Mouse (Mus musculus) cerebral cortex, adult 2 months (tissue): Measurements from ENCODE around the gene Myf5.

Source experiments
- WGBS: fragments of 180-500 bp; shearing (Covaris S2); methylation state at CpG from one replicate; pipeline ENCODE4 v1.1.7; 2018; 5-methylcytosine and 5-hydroxymethylcytosine counted together

Gene Myf5

DNA sequence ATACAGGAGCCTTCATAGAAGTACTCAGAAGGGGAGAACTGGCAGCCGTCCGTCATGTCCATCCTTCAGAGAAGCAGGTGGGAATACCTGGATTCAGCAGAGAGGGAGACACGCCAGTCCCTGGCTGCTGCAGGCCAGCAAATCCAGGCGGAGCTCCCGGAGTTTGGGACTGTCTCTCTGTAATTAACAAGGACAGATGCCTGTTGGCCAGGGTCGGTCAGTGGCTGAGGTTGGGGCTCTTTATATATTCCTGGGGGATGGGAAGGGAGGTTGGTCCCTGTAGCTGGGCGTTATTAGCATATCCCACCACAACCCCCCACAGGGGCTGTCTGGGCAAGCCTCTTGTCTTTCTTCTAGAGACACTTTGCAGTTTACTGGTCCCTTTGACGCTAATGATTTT, at the start of gene Myf5:
Gene Myf5 (minus strand): TSS at position 265 of the 400 bp plus-strand sequence.
- WGBS, result 84% methylated on average over 8 of the region's 8 CpGs

DNA sequence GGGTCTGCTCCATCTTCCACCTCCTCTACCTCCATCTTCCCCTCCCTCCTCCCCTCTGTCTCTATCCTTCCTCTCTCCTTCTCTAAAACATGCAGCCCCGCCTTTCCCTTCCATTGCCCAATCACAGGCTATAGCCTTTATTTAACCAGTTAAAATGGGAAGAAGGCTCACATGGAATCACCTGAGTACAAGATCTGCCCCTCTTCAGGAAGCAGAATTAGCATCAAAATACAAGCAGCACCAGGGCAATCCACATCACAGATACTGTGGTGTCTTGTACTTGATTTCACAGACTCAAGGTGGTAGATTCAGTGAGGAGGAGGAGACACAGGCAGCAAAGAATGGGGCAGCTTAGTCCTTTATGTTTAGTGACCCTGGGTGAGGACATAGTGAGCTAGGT, 42.8 kb upstream of the Myf5 start:
- 75% methylated on average over 1 of the region's 1 CpGs for WGBS

DNA sequence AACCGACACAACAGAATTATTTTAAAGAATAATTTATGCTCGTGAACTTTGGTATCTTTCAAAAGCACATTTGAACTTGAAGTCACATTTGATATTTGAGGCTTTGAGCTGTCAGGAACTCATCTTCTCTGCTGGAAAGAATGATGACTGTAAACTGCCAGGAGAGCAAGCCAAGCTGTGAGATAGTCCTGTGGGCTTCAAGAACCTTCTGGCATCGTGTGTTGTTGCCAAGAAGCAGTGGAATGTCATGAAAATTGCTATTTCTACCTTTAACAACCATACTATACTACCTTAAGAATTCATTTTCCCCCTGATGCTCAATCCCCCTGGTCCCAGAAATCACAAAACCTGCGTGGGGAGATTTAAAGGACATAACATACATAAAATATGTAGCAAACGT, 33.3 kb upstream of the Myf5 start:
- 71% methylated on average over 5 of the region's 5 CpGs for WGBS

DNA sequence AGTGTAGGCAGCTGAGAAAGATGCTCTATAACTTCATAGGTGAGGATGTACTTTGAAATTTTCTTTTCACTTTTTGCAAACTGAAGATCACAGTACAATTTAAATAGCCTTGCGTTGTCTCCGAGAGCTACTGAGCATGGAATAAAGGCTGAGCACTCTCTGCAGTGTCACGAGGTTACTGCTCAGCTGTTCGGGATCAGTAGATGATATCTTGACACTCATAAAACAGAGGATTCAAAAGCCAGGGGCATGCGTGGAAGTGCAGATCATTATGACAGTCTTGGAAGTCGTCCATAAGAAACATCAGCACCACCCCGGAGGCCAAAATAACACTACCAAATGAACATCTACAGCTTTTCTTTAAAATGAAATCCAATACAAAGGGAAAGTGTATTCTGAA, 30.7 kb upstream of the Myf5 start:
- WGBS, result 79% methylated on average over 7 of the region's 7 CpGs

DNA sequence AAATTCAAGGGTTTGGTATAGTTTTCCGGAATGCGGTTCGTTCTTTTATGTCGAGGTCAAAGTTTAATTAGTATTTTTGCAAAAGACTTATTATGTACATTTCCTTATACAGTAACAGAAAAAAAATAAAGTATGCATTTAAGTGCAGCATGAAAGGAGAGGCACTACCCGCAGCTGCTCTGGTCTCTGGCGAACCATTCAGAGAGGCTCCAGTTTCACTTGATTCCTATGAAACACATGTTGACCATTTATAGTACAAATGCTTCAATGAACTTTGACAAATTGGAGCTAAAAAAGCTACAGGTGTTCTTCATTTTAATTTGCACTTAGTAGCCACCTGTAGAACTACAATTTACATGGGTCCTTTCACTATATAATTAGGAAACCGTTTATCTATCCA, 28.8 kb upstream of the Myf5 start:
- WGBS, result 81% methylated on average over 7 of the region's 7 CpGs

DNA sequence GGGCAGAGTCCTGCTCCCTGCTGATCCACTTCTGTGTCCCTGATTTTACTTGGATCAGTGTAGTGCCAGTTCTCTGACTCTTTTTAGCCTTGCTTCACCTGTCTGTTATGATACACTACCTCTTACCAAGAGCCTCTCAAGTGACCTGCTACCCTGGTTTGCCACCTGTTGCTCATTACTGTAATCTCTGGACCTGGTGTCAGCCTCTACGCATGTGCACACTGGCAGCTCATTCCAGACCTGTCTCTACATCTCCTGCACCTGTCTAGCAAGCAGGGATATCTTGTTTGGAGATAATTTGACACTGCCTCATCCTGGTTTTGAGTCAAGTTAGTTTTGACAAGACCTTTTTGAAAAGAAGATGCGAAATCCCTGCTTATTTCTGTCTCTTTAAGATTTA, 20.5 kb upstream of the Myf5 start:
- WGBS, result 91% methylated on average over 2 of the region's 2 CpGs

DNA sequence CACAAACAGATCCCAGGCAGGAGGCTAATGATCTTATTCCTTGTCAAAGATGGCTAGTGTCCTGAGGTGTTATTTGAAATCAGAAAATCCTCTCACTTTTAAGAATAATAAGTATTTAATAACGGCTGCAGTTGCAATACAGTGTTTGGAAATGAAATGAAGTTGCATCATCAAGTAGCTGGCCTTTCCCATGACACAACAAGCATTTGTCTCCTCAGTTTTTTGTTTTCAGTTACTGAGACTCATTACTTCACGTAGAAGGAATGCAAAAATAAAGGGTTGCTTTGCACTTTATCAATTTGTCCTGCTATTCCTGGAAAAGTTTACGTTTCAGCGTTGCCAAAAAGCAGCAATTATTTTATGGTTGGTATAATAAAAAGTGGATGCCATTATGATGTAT, 17.5 kb upstream of the Myf5 start:
- WGBS, result 63% methylated on average over 4 of the region's 4 CpGs

DNA sequence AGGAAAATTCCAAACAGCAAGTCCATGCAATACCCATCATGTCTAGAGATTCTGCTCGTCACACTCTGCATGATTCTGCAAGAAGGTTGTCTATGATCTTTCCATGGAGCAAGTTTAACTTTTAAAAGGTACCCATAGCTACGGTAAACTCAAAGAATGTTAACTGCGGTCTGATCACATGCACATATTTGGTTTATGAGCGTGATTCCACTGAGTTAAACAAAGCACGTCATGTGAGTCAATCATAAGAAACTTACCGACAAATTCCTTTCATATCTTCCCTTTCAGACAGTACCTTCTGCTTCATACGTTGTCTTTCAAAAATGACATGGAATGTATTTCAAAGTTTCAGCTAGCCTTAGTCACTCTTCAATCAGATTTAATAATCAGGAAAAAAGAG, 16.3 kb upstream of the Myf5 start:
- 94% methylated on average over 7 of the region's 7 CpGs for WGBS

DNA sequence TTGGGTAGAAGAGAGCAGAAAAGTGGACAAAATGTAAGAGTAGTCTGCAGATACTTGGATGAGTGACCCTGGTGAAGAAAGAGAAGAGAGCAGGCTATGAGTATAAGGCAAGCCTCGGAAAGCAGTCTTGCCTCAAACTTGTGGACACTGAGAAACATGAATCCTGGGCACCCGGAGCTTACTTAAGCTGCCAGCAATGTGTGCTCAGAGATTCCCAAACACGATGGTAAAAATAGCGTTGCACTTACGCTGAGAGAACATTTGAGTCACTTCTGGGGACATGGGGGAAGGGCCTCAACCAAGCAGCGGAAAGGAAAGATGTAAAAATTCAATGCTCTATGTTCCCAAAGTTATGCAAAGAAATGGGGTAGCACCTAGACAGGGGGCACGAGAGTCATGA, 13.7 kb upstream of the Myf5 start:
- WGBS, result 45% methylated on average over 7 of the region's 7 CpGs

DNA sequence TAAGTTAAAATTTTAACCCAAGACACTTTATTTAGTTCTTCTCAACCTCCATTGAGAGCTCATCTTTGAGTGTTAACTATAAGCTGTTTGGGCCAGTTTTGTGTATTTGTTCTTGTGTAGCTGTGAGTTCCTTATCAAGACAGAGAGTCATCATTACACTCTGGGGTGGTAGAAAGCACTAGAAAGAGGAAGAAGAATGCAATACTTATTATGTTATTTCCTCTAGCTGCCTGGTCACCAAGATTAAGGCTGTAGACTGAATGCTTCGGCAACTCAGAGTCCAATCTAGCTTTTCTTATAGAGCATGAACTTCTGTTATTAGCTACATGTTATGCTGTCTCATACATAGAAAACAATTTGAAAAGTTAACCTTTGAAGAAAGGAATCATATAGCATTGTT, 10.5 kb upstream of the Myf5 start:
- WGBS, result 95% methylated on average over 1 of the region's 1 CpGs

DNA sequence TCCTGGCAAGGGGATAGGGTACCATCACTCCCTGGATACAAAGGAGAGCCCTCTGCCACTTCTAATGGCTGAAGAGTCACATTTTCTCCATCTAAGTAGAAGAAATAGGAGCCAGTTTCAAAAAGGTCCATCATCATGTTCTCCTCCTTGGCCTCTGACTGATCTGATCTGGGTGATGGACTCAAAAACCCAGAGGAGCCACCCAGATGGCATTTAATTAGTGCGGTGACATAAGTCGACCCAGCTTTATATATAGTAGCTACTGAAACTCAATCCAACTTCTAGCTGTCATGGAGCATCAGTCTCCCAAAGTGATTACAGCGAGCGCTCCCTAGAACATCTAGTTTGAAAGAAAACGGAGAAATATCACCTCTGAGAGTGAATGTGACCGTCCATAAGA, 8.6 kb upstream of the Myf5 start, which contains the start of gene Myf6:
Gene Myf6 (minus strand): TSS at position 170 of the 400 bp plus-strand sequence.
- 96% methylated on average over 6 of the region's 6 CpGs for WGBS

DNA sequence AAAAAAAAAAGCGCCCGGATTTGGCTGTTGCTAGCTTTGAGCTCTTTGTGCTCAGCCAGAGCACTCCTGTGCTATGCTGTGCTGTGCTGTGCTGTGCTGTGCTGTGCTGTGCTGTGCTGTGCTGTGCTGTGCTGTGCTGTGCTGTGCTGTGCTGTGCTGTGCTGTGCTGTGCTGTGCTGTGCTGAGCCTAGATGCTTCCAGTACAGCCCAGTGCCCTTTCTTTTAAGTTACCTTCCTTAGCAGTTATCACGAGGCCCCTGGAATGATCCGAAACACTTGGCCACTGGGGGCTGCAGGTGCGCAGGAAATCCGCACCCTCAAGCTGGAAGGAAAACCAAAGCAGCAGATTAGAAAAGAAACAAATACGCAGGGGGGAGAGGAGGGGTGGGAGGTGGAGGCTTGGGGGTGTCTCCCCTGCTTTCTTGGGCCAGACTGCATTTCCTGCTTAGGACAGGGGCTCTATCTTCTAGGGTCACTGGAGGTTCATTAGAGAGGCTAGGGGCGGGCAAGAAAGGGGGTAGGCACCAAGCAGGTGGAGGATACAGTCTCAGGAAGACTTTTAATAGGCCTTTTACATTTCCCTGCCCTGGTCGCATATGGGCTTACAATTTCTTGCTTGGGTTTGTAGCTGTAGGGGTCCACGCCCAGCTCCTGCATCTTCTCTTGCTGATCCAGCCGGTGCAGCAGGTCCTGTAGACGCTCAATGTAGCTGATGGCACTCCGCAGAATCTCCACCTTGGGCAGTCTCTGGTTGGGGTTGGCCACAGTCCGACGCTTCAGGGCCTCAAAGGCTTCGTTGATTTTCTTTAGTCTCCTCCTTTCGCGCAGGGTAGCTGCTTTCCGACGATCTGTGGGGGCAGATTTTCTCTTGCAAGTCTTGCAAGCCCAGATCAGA, 7.9 kb upstream of the Myf5 start:
- 59% methylated on average over 20 of the region's 20 CpGs for WGBS

DNA sequence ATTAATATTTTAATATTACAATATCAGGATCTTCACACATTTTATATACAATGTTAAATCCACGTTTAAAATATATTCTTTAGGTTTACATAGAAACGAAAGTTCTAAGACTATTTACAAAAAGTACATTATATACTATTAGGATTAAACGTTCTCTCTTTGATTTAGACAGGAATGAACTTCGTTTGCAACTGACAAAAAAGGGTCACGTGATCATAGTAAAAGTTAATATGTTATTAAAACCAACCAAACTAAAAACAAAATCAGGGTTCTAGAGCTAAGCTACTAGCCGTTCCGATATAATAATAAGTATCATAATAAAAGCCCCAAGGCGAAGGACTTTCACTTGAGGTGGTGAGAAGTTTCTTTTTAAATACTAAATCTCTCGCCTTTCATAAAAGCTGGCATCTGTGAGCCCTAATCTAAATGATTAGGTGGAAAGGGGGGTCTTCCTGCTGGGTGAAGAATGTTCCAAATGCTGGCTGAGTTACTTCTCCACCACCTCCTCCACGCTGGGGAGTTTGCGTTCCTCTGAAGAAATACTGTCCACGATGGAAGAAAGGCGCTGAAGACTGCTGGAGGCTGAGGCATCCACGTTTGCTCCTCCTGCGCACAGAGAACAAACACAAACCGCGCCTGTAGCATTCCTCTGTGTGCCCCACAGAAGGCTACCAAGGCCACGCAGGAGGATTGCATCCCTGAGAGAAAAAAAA, 7.1 kb upstream of the Myf5 start:
- WGBS, result 30% methylated on average over 18 of the region's 18 CpGs

DNA sequence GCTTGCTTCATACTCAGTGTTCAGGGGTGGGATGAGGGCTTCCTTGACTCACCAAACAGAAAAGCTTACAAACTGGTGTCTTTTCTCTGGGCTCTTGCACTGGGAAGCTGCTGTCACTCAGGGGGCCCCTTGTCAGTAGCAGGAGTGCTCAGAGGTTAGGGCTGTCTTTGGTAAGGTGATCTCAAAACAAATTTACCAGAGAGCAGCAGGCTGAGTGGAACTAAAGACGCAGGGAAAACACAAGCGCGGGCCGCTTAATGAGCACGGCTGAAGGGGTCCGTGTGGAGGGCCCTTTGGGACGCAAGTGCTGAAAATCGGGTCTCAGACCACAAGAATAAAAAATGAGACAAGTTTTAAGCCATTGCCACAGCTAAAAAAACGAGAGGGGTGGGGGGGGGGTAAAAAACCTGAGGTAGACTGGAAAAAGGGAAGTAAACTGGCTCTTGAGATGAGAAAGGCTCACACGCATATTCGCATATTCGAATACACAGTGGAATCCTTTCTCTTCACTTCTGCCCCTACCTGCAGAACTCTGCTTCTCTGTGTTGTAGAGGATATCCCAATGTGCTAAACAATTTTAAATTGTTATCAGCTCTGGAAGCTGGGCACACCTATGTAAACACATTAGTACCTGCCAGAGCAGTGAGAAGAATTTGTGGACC, 2.9 kb upstream of the Myf5 start:
- 59% methylated on average over 12 of the region's 12 CpGs for WGBS

DNA sequence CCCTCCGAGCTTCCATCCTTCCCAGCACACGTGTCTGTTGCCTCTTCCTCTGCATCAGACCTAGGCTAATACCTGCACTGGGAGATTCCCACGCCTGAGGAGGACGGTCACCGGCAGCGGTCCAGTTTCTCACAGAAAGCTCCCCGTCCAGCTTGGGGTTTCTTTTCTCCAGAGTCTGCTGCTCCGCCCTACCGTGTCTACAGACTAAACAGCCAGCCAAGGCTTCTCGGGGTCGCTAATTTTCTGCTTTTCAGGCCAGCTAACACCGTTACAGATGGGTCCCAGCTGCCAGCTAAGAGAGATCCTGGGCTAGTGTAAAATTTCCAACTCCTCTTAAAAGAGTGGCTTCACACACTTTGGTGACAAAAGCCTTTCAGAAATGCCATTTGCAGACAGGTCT, 836 bp upstream of the Myf5 start:
- 72% methylated on average over 12 of the region's 12 CpGs for WGBS

DNA sequence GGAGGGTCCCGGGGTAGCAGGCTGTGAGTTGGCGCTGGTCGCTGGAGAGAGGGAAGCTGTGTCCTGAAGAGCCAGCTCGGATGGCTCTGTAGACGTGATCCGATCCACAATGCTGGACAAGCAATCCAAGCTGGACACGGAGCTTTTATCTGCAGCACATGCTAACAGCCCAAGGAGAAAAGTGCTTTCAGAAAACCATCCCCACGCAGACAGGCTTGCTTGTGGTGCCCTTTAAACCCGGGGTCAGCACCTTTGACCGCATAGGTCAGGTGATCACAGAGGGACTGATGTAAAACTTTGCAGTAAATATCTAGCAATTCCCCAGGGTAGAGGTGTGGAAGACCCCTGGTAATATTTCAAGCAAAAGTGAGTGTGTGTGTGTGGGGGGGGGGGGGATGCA, 1.9 kb downstream of the Myf5 start:
- WGBS, result 83% methylated on average over 10 of the region's 10 CpGs

DNA sequence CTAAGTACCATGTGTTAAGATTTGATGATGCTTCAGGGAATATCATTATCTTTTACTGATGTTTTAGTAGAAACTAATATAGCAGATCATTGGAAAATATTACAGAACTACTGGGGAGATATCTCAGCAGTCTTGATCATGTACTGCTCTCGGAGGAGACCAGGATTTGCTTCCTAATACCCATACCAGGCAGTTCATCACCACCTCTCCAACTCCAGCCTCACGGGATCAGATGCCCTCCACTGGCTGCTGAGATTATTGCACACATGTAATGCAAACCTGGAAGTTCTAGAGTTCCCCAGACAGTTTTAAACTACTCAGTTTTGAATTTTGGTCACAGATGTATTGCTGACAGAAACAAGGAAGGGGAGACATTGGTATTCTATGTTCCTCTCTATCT, 12.4 kb downstream of the Myf5 start:
- 59% methylated on average over 2 of the region's 2 CpGs for WGBS

DNA sequence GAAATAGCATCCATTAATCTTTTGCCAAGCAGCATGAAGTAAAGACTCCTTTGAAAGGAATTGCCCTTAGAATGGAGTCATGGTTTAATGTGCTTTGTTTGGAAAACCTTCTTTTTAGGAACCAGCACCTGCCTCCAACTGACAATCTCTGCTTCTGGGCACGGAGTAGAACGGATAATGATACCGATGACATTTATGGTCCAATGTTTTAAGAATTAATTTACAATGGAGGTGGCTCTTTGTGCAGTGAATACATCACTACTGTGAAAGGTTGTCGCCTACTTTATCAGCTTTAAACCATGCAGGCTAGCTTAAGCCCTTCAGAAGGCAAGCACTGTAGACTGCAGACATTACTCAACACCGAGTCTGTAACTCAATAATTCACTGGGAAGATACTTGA, 14.2 kb downstream of the Myf5 start:
- WGBS, result 80% methylated on average over 5 of the region's 5 CpGs

DNA sequence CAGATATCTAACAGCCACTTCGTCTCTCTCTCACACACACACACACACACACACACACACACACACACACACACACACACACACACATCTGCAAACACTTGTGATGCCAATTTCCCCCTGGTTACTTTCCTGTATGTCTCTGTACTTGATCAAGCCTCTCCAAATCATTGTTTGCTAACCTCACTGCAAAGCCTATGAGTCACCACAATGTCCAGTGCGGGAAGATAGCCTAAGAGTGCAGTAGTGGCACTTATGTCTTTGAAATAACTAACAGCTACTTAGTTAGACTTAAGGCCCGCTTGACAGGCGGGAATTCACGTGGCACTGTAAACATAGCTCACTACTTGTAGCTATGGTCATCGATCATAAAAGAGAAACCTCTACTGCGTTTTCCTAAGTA, 18.1 kb downstream of the Myf5 start:
- WGBS, result 94% methylated on average over 7 of the region's 7 CpGs

DNA sequence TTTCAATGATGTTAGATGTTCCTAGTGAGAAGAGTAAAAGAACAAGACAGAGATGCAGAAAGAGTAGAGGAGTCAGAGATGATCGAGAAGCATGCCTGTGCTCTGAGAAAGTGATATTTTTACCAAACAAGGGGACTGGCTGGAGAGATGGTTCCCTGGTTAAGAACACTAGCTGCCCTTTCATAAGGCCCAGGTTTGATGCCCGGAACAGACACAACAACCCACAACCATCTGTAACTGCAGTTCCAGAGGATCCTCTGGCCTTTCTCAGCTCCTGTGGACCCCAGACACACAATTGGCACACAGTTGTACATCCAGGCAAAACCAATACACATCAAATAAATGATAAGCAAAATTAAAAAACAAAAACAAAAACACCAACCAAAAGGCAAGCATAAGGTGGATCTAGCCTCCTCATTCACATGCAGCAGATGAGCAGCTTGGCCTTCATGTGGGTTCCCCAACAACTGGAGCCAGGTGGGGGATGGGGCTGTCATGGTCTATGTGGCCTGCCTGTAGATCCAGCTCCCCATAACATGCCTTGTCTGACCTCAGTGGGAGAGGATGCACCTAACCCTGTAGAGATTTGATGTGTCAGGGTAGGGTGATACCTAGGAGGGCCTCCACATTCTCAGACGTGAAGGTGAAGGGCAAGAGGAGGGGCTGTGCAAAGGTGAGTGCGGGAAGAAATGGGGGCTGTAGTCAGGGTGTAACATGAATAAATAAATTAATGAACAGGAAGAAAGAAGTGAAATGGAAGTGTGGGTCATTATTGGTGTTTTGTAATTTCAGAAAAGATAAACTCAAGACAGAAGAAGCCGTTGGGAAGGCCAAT, 36.2 kb downstream of the Myf5 start:
- 94% methylated on average over 5 of the region's 5 CpGs for WGBS

DNA sequence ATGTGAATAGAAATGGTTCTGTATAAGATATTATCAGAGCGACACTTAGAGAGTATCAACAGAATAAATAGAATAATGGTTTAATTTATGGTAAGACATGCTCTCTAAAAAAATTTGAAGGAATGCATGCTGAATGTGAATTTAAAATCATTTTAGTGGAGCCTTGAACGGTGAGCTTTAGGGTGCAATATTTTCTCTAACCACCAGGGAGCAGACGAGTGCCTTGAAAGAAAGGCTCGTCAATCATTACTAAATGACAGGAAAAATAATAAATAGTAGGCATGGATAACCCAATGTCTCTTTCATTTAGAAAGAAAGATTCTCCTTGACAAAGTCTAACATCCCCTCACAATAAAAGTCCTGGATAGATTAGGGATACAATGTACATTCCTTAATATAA, 43.2 kb downstream of the Myf5 start:
- 16% methylated on average over 4 of the region's 4 CpGs for WGBS

DNA sequence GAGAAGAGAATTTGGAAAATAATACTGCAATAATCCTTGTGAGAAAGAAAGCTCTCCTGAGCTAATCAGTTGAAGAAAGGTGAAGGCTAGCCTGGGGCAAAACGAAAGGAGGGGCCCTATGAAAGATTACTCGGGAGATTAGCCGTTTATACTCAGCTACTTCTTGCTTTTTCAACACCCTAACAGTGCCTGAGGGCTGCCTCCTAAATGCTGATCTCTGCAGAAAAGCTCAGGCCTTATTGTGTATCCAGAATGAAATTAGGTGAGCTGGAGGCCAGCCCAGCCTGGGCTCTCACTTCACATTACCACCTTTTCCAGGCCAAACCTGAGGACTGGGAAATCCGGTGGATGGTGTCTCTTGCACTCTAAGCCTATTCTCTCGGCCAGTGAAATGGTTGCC, 49.0 kb downstream of the Myf5 start:
- whole genome bisulfite sequencing, result 66% methylated on average over 5 of the region's 5 CpGs
